Mouse (Mus musculus): ENCODE measurements around the gene Shtn1. TPM values are rescaled to one million over a fixed set of nuclear protein-coding genes. Genes with fewer than 3 reads are reported as not detected.

Gene Shtn1
- polyA plus RNA-seq, 1 experiment from 2014 or later, result 2.7 TPM

DNA sequence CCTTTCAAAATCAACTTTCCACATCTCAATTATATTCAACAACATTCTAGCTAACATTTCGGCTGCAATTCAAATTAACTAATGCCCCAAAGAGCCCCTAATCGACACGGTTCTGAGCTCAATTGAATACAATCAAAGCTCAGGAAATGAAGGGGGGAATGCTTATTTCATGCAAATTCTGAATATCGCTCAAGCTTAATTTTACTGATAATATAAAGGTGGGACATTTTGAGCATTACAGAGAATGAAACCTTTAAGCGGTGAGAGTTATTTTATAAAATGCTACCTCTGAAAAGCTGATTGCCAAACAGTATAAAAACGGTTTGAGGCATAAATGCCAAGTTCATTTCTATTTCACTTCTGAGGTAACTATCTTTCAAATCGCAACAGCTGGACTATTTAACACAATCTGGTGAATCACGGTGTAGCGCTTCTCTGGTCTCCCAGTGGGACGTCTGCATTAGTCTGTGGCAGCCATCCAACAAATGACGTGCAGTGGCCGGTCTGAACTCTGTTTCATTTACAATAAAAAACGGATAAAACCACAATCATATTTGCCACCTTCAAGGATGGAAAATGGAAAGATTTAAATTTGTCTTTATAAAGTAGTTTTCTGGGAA lies 96.4 kb downstream of the Shtn1 start:
- H3K4me2 ChIP-seq (replicated peaks; ENCODE audit: low read depth, low read length), result peak overlapping the region; percentile 33
- H3K9me3 ChIP-seq (ENCODE audit: low read length), result no peaks in the 10 kb centered on the region
- peak overlapping the region; percentile 9; the same call in 1 of the 2 replicates for H3K4me3 ChIP-seq (ENCODE audit: low read length)
- no peak overlapping the region for H3K27ac ChIP-seq (ENCODE audit: low read length)
- no peaks in the 10 kb centered on the region for H3K27me3 ChIP-seq (ENCODE audit: insufficient read depth, low read length)
- no peaks in the 10 kb centered on the region for H3K36me3 ChIP-seq (ENCODE audit: insufficient read depth, low read length)
- WGBS, result 45% methylated on average over 13 of the region's 13 CpGs
- H3K4me1 ChIP-seq (ENCODE audit: insufficient read depth, low read length), result 0 out of 2 replicates have a peak, but pooled peaks cover 4% of the 10 kb centered on the region
- H3K9ac ChIP-seq (replicated peaks; ENCODE audit: low read length), result no peak overlapping the region
- no peak for ATAC-seq (ENCODE audit: low FRiP score, low TSS enrichment)

DNA sequence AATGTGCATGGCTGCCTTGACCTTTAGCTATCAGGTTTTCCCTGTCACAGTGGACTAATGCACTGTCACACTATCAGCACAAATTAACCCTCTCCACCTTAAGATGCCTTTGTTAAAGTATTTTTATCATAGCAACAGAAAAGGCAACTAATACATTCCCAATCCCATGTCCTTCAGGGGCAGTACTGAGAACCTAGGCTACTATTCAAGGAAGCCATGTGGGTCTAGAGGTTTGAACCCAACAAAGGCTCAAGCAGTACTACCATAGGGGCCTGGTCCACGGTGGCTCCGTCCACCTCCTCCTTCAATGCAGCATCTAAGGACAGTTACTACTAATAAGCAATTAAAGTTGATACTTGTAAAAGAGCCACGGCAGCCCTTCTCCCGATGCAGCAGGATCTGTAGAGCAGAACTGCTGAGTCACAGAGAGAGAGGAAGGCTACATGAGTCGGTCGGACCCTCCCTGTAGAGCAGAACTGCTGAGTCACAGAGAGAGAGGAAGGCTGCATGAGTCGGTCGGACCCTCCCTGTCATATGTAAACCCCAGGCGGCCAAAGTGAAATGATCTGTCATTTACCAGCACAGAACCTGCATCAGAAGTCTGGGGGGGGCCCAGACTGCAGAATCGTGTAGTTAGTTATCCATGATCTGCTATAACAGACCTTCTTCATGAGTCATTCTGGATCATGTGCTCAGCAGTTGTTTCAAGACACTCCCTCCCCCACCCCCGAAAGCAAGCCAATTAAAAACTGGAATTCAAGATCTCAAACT lies 97.3 kb downstream of the Shtn1 start:
- no peak overlapping the region for H3K27ac ChIP-seq (ENCODE audit: low read length)
- H3K9me3 ChIP-seq (ENCODE audit: low read length), result no peaks in the 10 kb centered on the region
- ATAC-seq (ENCODE audit: low FRiP score, low TSS enrichment), result no peak
- no peak overlapping the region for H3K4me2 ChIP-seq (replicated peaks; ENCODE audit: low read depth, low read length)
- no peak overlapping the region for H3K4me3 ChIP-seq (ENCODE audit: low read length)
- H3K9ac ChIP-seq (replicated peaks; ENCODE audit: low read length), result no peak overlapping the region
- H3K27me3 ChIP-seq (ENCODE audit: insufficient read depth, low read length), result no peaks in the 10 kb centered on the region
- no peaks in the 10 kb centered on the region for H3K36me3 ChIP-seq (ENCODE audit: insufficient read depth, low read length)
- 0 out of 2 replicates have a peak, but pooled peaks cover 4% of the 10 kb centered on the region for H3K4me1 ChIP-seq (ENCODE audit: insufficient read depth, low read length)
- 66% methylated on average over 11 of the region's 11 CpGs for WGBS

GRCm38 (mm10) chr19:58975216-58975863 lies 100.6 kb downstream of the Shtn1 start:
- no peak overlapping the region for H3K27ac ChIP-seq (ENCODE audit: low read length)
- 44% methylated on average over 11 of the region's 11 CpGs for WGBS
- no peak for ATAC-seq (ENCODE audit: low FRiP score, low TSS enrichment)

GRCm38 (mm10) chr19:58974126-58974525 lies 101.8 kb downstream of the Shtn1 start:
- 91% methylated on average over 8 of the region's 8 CpGs for WGBS
- no peaks in the 10 kb centered on the region for H3K9me3 ChIP-seq (ENCODE audit: low read length)
- H3K36me3 ChIP-seq (ENCODE audit: insufficient read depth, low read length), result no peaks in the 10 kb centered on the region
- H3K4me1 ChIP-seq (ENCODE audit: insufficient read depth, low read length), result no peaks in the 10 kb centered on the region
- no peak for ATAC-seq (ENCODE audit: low FRiP score, low TSS enrichment)
- H3K27ac ChIP-seq (ENCODE audit: low read length), result no peak overlapping the region
- H3K4me2 ChIP-seq (replicated peaks; ENCODE audit: low read depth, low read length), result no peak overlapping the region
- no peak overlapping the region for H3K9ac ChIP-seq (replicated peaks; ENCODE audit: low read length)
- no peak overlapping the region for H3K4me3 ChIP-seq (ENCODE audit: low read length)
- 0 out of 2 replicates have a peak, but pooled peaks cover 5% of the 10 kb centered on the region for H3K27me3 ChIP-seq (ENCODE audit: insufficient read depth, low read length)

More at GRCm38 (mm10) chr19:58975216-58975863, 100.6 kb downstream of the Shtn1 start:
- no peaks in the 10 kb centered on the region for H3K36me3 ChIP-seq (ENCODE audit: insufficient read depth, low read length)
- no peak overlapping the region for H3K4me3 ChIP-seq (ENCODE audit: low read length)
- no peak overlapping the region for H3K4me2 ChIP-seq (replicated peaks; ENCODE audit: low read depth, low read length)
- no peak overlapping the region for H3K9ac ChIP-seq (replicated peaks; ENCODE audit: low read length)
- H3K9me3 ChIP-seq (ENCODE audit: low read length), result no peaks in the 10 kb centered on the region
- 0 out of 2 replicates have a peak, but pooled peaks cover 5% of the 10 kb centered on the region for H3K27me3 ChIP-seq (ENCODE audit: insufficient read depth, low read length)
- no peaks in the 10 kb centered on the region for H3K4me1 ChIP-seq (ENCODE audit: insufficient read depth, low read length)

GRCm38 (mm10) chr19:58970826-58971225 lies 105.1 kb downstream of the Shtn1 start:
- WGBS, result 19% methylated on average over 13 of the region's 13 CpGs
- Histone ChIP-seq H3K4me1 (ENCODE audit: insufficient read depth, low read length) (no peaks in the 10 kb centered on the region), H3K27ac (ENCODE audit: low read length) (no peak overlapping the region), H3K27me3 (ENCODE audit: insufficient read depth, low read length) (peaks cover 5% of the 10 kb centered on the region; the same call in 1 of the 2 replicates), H3K4me2 (replicated peaks; ENCODE audit: low read depth, low read length) (peak overlapping the region; percentile 16; the same call in 1 of the 2 replicates), H3K9ac (replicated peaks; ENCODE audit: low read length) (no peak overlapping the region), H3K36me3 (ENCODE audit: insufficient read depth, low read length) (no peaks in the 10 kb centered on the region), H3K4me3 (ENCODE audit: low read length) (peak overlapping the region; percentile 12), H3K9me3 (ENCODE audit: low read length) (no peaks in the 10 kb centered on the region)
- ATAC-seq (ENCODE audit: low FRiP score, low TSS enrichment), result no peak

- 42% methylated on average over 15 of the region's 15 CpGs for WGBS
- Histone ChIP-seq H3K4me1 (ENCODE audit: insufficient read depth, low read length) (no peaks in the 10 kb centered on the region), H3K4me3 (ENCODE audit: low read length) (no peak overlapping the region), H3K27ac (ENCODE audit: low read length) (no peak overlapping the region), H3K4me2 (replicated peaks; ENCODE audit: low read depth, low read length) (no peak overlapping the region), H3K9ac (replicated peaks; ENCODE audit: low read length) (no peak overlapping the region), H3K27me3 (ENCODE audit: insufficient read depth, low read length) (peaks cover 5% of the 10 kb centered on the region; the same call in 1 of the 2 replicates), H3K36me3 (ENCODE audit: insufficient read depth, low read length) (no peaks in the 10 kb centered on the region), H3K9me3 (ENCODE audit: low read length) (no peaks in the 10 kb centered on the region)
- ATAC-seq (ENCODE audit: low FRiP score, low TSS enrichment), result no peak
These were observed 107.0 kb downstream of the Shtn1 start for GRCm38 (mm10) chr19:58968731-58969506.

DNA sequence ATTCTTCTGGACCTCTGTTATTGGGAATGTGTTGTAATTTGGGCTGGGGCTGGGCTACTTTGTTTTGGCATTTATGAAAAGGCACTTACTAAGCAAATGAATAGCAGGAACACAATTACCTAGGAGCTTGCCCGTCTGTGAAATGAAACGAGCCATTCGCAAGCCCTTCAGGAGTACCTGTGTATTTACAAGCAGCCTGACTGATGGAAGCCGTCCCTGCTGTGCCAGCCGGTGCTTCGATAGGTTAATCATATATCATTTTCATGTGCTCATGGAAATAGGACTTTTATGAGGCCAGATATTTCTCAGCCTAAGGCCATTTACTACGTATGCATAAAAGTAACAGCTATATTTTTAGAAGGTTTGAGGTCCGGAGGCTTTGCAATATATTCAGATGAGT lies 112.9 kb downstream of the Shtn1 start:
- ATAC-seq (ENCODE audit: low FRiP score, low TSS enrichment), result no peak
- WGBS, result 51% methylated on average over 8 of the region's 8 CpGs
- Histone ChIP-seq H3K4me1 (ENCODE audit: insufficient read depth, low read length) (no peaks in the 10 kb centered on the region), H3K27ac (ENCODE audit: low read length) (no peak overlapping the region), H3K4me3 (ENCODE audit: low read length) (no peak overlapping the region), H3K36me3 (ENCODE audit: insufficient read depth, low read length) (no peaks in the 10 kb centered on the region), H3K4me2 (replicated peaks; ENCODE audit: low read depth, low read length) (no peak overlapping the region), H3K27me3 (ENCODE audit: insufficient read depth, low read length) (peaks cover 5% of the 10 kb centered on the region; the same call in 1 of the 2 replicates), H3K9ac (replicated peaks; ENCODE audit: low read length) (no peak overlapping the region), H3K9me3 (ENCODE audit: low read length) (no peaks in the 10 kb centered on the region)

DNA sequence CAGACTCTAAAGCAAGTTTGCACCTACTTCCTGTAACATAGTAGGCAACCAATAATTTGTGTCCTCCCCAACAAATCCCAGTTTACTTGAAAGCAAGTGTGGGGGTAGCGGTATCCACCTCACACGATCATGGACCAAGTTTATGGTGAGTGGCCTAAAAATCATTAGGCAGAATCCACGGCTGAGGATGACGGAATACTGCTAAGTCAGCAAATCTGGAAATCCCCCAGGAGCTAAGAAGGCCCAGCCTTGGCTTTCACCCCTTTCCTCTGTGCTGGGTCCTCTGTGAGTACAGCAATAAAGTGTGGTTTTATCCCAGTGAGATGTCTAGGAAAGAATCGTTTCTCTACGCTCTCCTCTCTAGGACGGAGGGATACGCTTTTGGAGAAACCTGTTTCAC lies 121.1 kb downstream of the Shtn1 start:
- no peaks in the 10 kb centered on the region for H3K4me1 ChIP-seq (ENCODE audit: insufficient read depth, low read length)
- no peaks in the 10 kb centered on the region for H3K9me3 ChIP-seq (ENCODE audit: low read length)
- no peaks in the 10 kb centered on the region for H3K36me3 ChIP-seq (ENCODE audit: insufficient read depth, low read length)
- no peak for ATAC-seq (ENCODE audit: low FRiP score, low TSS enrichment)
- no peak overlapping the region for H3K4me2 ChIP-seq (replicated peaks; ENCODE audit: low read depth, low read length)
- 87% methylated on average over 8 of the region's 8 CpGs for WGBS
- H3K9ac ChIP-seq (replicated peaks; ENCODE audit: low read length), result no peak overlapping the region
- no peak overlapping the region for H3K4me3 ChIP-seq (ENCODE audit: low read length)
- peaks cover 26% of the 10 kb centered on the region for H3K27me3 ChIP-seq (ENCODE audit: insufficient read depth, low read length)
- no peak overlapping the region for H3K27ac ChIP-seq (ENCODE audit: low read length)

DNA sequence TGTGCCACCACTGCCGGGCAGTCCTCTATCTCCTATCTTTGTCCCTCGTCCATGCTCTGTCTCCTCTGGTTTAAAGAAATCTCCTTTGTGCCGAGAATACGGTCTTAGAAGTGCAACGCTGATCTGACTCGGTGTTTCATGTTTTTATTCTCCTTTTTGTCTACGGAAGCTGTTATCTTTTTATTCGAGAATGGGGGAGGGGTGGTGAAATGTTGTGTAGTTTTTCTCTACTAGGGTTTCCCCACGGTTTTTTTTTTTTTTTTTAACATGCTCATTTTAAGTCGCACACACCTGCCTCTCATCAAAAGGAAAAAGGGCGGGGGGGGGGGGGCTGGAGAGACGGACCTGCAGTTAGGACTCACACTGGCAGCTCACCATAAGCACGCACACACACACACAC lies 123.7 kb downstream of the Shtn1 start:
- H3K9me3 ChIP-seq (ENCODE audit: low read length), result no peaks in the 10 kb centered on the region

More for the DNA sequence above, 123.7 kb downstream of the Shtn1 start:
- Histone ChIP-seq H3K9ac (replicated peaks; ENCODE audit: low read length) (no peak overlapping the region), H3K4me2 (replicated peaks; ENCODE audit: low read depth, low read length) (no peak overlapping the region), H3K4me3 (ENCODE audit: low read length) (no peak overlapping the region), H3K27ac (ENCODE audit: low read length) (no peak overlapping the region), H3K27me3 (ENCODE audit: insufficient read depth, low read length) (peaks cover 28% of the 10 kb centered on the region), H3K4me1 (ENCODE audit: insufficient read depth, low read length) (no peaks in the 10 kb centered on the region), H3K36me3 (ENCODE audit: insufficient read depth, low read length) (no peaks in the 10 kb centered on the region)
- ATAC-seq (ENCODE audit: low FRiP score, low TSS enrichment), result no peak
- 74% methylated on average over 12 of the region's 13 CpGs for WGBS
